Mouse (Mus musculus): Measurements from ENCODE around the gene Tmem72.
A peak's percentile ranks its signal among the peaks of the same experiment; 100 is the strongest.

Tmem72 gene

GRCm38 (mm10) chr6:116716666-116717065, at the start of gene Tmem72:
Gene Tmem72 (minus strand): TSS chr6:116716913.
- DNase-seq (ENCODE audit: low spot score in 2 of 2) = no peak

- DNase-seq (ENCODE audit: low spot score in 2 of 2) = no peak
Observed at GRCm38 (mm10) chr6:116764524-116764923, 47.8 kb upstream of the Tmem72 start.

GRCm38 (mm10) chr6:116762333-116762732, 45.6 kb upstream of the Tmem72 start:
- DNase-seq (ENCODE audit: low spot score in 2 of 2) = no peak

GRCm38 (mm10) chr6:116760181-116760580, 43.5 kb upstream of the Tmem72 start:
- DNase-seq (ENCODE audit: low spot score in 2 of 2) = no peak

- DNase-seq (ENCODE audit: low spot score in 2 of 2) = no peak
Observed at GRCm38 (mm10) chr6:116756364-116756763, 39.7 kb upstream of the Tmem72 start.

- DNase-seq (ENCODE audit: low spot score in 2 of 2) = no peak
Observed at GRCm38 (mm10) chr6:116738046-116738445, 21.3 kb upstream of the Tmem72 start.

- DNase-seq (ENCODE audit: low spot score in 2 of 2) = no peak
Observed at GRCm38 (mm10) chr6:116735361-116735760, 18.6 kb upstream of the Tmem72 start.

- DNase-seq (ENCODE audit: low spot score in 2 of 2) = no peak
Observed at GRCm38 (mm10) chr6:116733577-116733976, 16.9 kb upstream of the Tmem72 start.

- no peak for DNase-seq (ENCODE audit: low spot score in 2 of 2)
Observed at GRCm38 (mm10) chr6:116724489-116725160, 7.9 kb upstream of the Tmem72 start.

- no peak for DNase-seq (ENCODE audit: low spot score in 2 of 2)
Observed at GRCm38 (mm10) chr6:116718920-116719319, 2.2 kb upstream of the Tmem72 start.

GRCm38 (mm10) chr6:116718361-116718760, 1.6 kb upstream of the Tmem72 start:
- no peak for DNase-seq (ENCODE audit: low spot score in 2 of 2)

GRCm38 (mm10) chr6:116717851-116718250, 1.1 kb upstream of the Tmem72 start:
- DNase-seq (ENCODE audit: low spot score in 2 of 2) = no peak

GRCm38 (mm10) chr6:116715166-116715565, 1.5 kb downstream of the Tmem72 start:
- DNase-seq (ENCODE audit: low spot score in 2 of 2) = no peak

- DNase-seq (ENCODE audit: low spot score in 2 of 2) = no peak
Observed at GRCm38 (mm10) chr6:116714576-116714975, 2.1 kb downstream of the Tmem72 start.

GRCm38 (mm10) chr6:116713966-116714365, 2.7 kb downstream of the Tmem72 start:
- no peak for DNase-seq (ENCODE audit: low spot score in 2 of 2)

GRCm38 (mm10) chr6:116712503-116712902, 4.2 kb downstream of the Tmem72 start:
- no peak for DNase-seq (ENCODE audit: low spot score in 2 of 2)

- DNase-seq (ENCODE audit: low spot score in 2 of 2) = no peak
Observed at GRCm38 (mm10) chr6:116712062-116712461, 4.7 kb downstream of the Tmem72 start.

- DNase-seq (ENCODE audit: low spot score in 2 of 2) = no peak
Observed at GRCm38 (mm10) chr6:116704320-116704719, 12.4 kb downstream of the Tmem72 start.

GRCm38 (mm10) chr6:116700821-116701220, 15.9 kb downstream of the Tmem72 start:
- DNase-seq (ENCODE audit: low spot score in 2 of 2) = no peak

GRCm38 (mm10) chr6:116697896-116698425, 18.8 kb downstream of the Tmem72 start:
- DNase-seq (ENCODE audit: low spot score in 2 of 2) = no peak

- peak in 1 of 2 experiments; percentile 10 for DNase-seq (ENCODE audit: low spot score in 2 of 2)
Observed at GRCm38 (mm10) chr6:116697413-116697812, 19.3 kb downstream of the Tmem72 start.

- no peak for DNase-seq (ENCODE audit: low spot score in 2 of 2)
Observed at GRCm38 (mm10) chr6:116694346-116694745, 22.4 kb downstream of the Tmem72 start.

- DNase-seq (ENCODE audit: low spot score in 2 of 2) = no peak
Observed at GRCm38 (mm10) chr6:116693639-116694038, 23.1 kb downstream of the Tmem72 start.

GRCm38 (mm10) chr6:116682317-116682716, 34.4 kb downstream of the Tmem72 start:
- DNase-seq (ENCODE audit: low spot score in 2 of 2) = peak; percentile 34 to 67

Measured in natural killer cell, adult 2 months (primary cell).